Mouse (Mus musculus): ENCODE measurements around the gene Rad51b.
A peak's percentile ranks its signal among the peaks of the same experiment; 100 is the strongest.

Rad51b gene

GRCm38 (mm10) chr12:79781788-79782187 is 484.7 kb downstream of the Rad51b start:
- DNase-seq: no peak

- DNase-seq: no peak
Observed at GRCm38 (mm10) chr12:79782444-79783117, 485.5 kb downstream of the Rad51b start.

GRCm38 (mm10) chr12:79784159-79784558 is 487.1 kb downstream of the Rad51b start:
- DNase-seq: no peak

- DNase-seq: no peak
Observed at GRCm38 (mm10) chr12:79785691-79786090, 488.6 kb downstream of the Rad51b start.

- no peak for DNase-seq
Observed at GRCm38 (mm10) chr12:79787538-79787937, 490.5 kb downstream of the Rad51b start.

- DNase-seq: no peak
Observed at GRCm38 (mm10) chr12:79788340-79788739, 491.3 kb downstream of the Rad51b start.

- no peak for DNase-seq
Observed at GRCm38 (mm10) chr12:79789481-79789880, 492.4 kb downstream of the Rad51b start.

- DNase-seq: peak; percentile 45 to 71
Observed at GRCm38 (mm10) chr12:79793382-79793781, 496.3 kb downstream of the Rad51b start.

- DNase-seq: no peak
Observed at GRCm38 (mm10) chr12:79794802-79795201, 497.7 kb downstream of the Rad51b start.

- peak; percentile 37 to 54 for DNase-seq
Observed at GRCm38 (mm10) chr12:79796260-79796659, 499.2 kb downstream of the Rad51b start.

GRCm38 (mm10) chr12:79796823-79797821 is 500.0 kb downstream of the Rad51b start:
- DNase-seq: no peak

GRCm38 (mm10) chr12:79798488-79798887 is 501.4 kb downstream of the Rad51b start:
- DNase-seq: no peak

- DNase-seq: no peak
Observed at GRCm38 (mm10) chr12:79799370-79799769, 502.3 kb downstream of the Rad51b start.

- DNase-seq: no peak
Observed at GRCm38 (mm10) chr12:79803670-79804069, 506.6 kb downstream of the Rad51b start.

GRCm38 (mm10) chr12:79804776-79805524 is 507.9 kb downstream of the Rad51b start:
- no peak for DNase-seq

GRCm38 (mm10) chr12:79806990-79807389 is 509.9 kb downstream of the Rad51b start:
- DNase-seq: no peak

- no peak for DNase-seq
Observed at GRCm38 (mm10) chr12:79807410-79807847, 510.3 kb downstream of the Rad51b start.

GRCm38 (mm10) chr12:79807938-79808401 is 510.9 kb downstream of the Rad51b start:
- DNase-seq: no peak

- no peak for DNase-seq
Observed at GRCm38 (mm10) chr12:79808426-79809398, 511.6 kb downstream of the Rad51b start.

- DNase-seq: peak; percentile 47 to 61
Observed at GRCm38 (mm10) chr12:79809518-79809917, 512.4 kb downstream of the Rad51b start.

GRCm38 (mm10) chr12:79812422-79812821 is 515.3 kb downstream of the Rad51b start:
- no peak for DNase-seq
